In the genomic region with DNA sequence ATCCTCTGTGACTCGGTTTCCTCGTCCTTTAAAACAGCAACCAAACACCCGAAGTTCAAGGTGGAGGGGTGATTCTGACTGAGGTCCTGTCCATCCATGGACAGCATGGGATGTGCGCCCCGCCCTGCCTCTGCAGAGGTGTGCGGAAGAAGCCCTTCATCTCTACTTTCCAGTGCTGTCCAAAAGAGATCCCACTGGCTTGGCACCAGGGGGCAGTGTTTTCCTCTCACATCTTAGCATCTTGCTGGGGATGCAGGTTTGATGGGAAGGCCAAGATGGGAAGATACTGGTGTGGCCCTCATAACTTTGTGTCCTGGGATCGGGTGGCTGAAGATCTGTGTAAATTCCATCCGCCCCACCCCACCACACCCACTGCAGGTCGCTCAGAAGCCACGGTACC, we compare ENCODE assay signal across 8 mouse cellular contexts. TPM values are rescaled to one million over a fixed set of nuclear protein-coding genes. Genes with fewer than 3 reads are reported as not detected.
A peak's percentile ranks its signal among the peaks of the same experiment; 100 is the strongest.
DNase-seq lines count a peak whose midpoint lies in the region; ATAC-seq and TF ChIP-seq lines count a peak whose summit lies in the region.

No protein-coding gene starts in this region.

- no peak overlapping the region for H3K27ac ChIP-seq in spleen, adult 2 months (ENCODE audit: insufficient read depth, low read length)
- no peak overlapping the region for H3K27ac ChIP-seq in bone marrow, adult 2 months (ENCODE audit: control insufficient read depth, insufficient read depth, low read depth, low read length, poor library complexity)
- H3K27ac ChIP-seq in lung, embryonic 14.5 days (ENCODE audit: low read depth), result no peak overlapping the region
- H3K27ac ChIP-seq in forebrain, embryonic 15.5 days (replicated peaks), result no peak overlapping the region

- no peak overlapping the region for H3K4me3 ChIP-seq in spleen, adult 2 months (ENCODE audit: extremely low read depth, insufficient read depth, insufficient read length)
- H3K4me3 ChIP-seq in bone marrow, adult 2 months (replicated peaks; ENCODE audit: control insufficient read depth, low read depth, low read length), result no peak overlapping the region
- H3K4me3 ChIP-seq in lung, embryonic 14.5 days (ENCODE audit: low read depth, low read length), result no peak overlapping the region
- H3K4me3 ChIP-seq in forebrain, embryonic 15.5 days, result no peak overlapping the region

- H3K9ac ChIP-seq in lung, embryonic 14.5 days, result no peak overlapping the region
- no peak overlapping the region for H3K9ac ChIP-seq in forebrain, embryonic 15.5 days (replicated peaks)

- no peaks in the 10 kb centered on the region for H3K9me3 ChIP-seq in lung, embryonic 14.5 days (ENCODE audit: low read depth, low read length)
- H3K9me3 ChIP-seq in forebrain, embryonic 15.5 days, result no peaks in the 10 kb centered on the region

- H3K4me2 ChIP-seq in lung, embryonic 14.5 days, result no peak overlapping the region
- H3K4me2 ChIP-seq in forebrain, embryonic 15.5 days (replicated peaks), result no peak overlapping the region

- no peak for ATAC-seq in lung, embryonic 14.5 days (ENCODE audit: insufficient read depth)
- ATAC-seq in forebrain, embryonic 15.5 days (replicated peaks), result no peak

- no peak for TF ChIP-seq POLR2A in spleen, adult 2 months (IDR thresholded peaks at IDR 0.05; ENCODE audit: low read depth, low read length)
- TF ChIP-seq POLR2A in bone marrow, adult 2 months (IDR thresholded peaks at IDR 0.05; ENCODE audit: borderline replicate concordance, control insufficient read depth, low read depth, low read length), result no peak

- WGBS in spleen, adult 2 months, result 77% methylated on average over 10 of the region's 10 CpGs
- WGBS in bone marrow, adult 2 months, result 64% methylated on average over 10 of the region's 10 CpGs
- 52% methylated on average over 10 of the region's 10 CpGs for WGBS in lung, embryonic 14.5 days
- 59% methylated on average over 10 of the region's 10 CpGs for WGBS in forebrain, embryonic 15.5 days

- peak; percentile 50; the same call in 1 of the 2 replicates for TF ChIP-seq CTCF in spleen, adult 2 months (IDR thresholded peaks at IDR 0.05; ENCODE audit: extremely low read depth, insufficient read depth, insufficient read length, insufficient replicate concordance)
- TF ChIP-seq CTCF in bone marrow, adult 2 months (IDR thresholded peaks at IDR 0.05; ENCODE audit: control insufficient read depth, insufficient read depth, low read length), result peak; percentile 68
- peak; percentile 79 for TF ChIP-seq CTCF in lung, embryonic 14.5 days (IDR thresholded peaks at IDR 0.05; ENCODE audit: low read depth)

- DNase-seq in heart, adult 8-10 months (ENCODE audit: low spot score), result peak; percentile 32
- DNase-seq in heart, adult 9 months (ENCODE audit: low spot score in 2 of 2), result no peak
- DNase-seq in spleen, adult 2 months (ENCODE audit: low read depth in 1 of 2, low spot score in 2 of 2), result no peak
- DNase-seq in spleen, postnatal 4 days (ENCODE audit: low spot score in 2 of 2), result no peak
- DNase-seq in lung, embryonic 14.5 days, result peak; percentile 66
- DNase-seq in urinary bladder, adult 2 months (ENCODE audit: low spot score), result no peak

- no peaks in the 10 kb centered on the region for H3K27me3 ChIP-seq in spleen, adult 2 months (ENCODE audit: control insufficient read depth, insufficient read depth, low read length)
- no peaks in the 10 kb centered on the region; the same call in 1 of the 2 replicates for H3K27me3 ChIP-seq in lung, embryonic 14.5 days (ENCODE audit: insufficient read depth, low read length)
- H3K27me3 ChIP-seq in forebrain, embryonic 15.5 days, result no peaks in the 10 kb centered on the region

- no peaks in the 10 kb centered on the region for H3K36me3 ChIP-seq in spleen, adult 2 months (ENCODE audit: control insufficient read depth, insufficient read depth, low read length)
- no peaks in the 10 kb centered on the region for H3K36me3 ChIP-seq in lung, embryonic 14.5 days (ENCODE audit: insufficient read depth)
- no peaks in the 10 kb centered on the region for H3K36me3 ChIP-seq in forebrain, embryonic 15.5 days

- no peaks in the 10 kb centered on the region; the same call in 1 of the 2 replicates for H3K4me1 ChIP-seq in spleen, adult 2 months (ENCODE audit: control insufficient read depth, insufficient read depth, insufficient read length)
- H3K4me1 ChIP-seq in bone marrow, adult 2 months (ENCODE audit: control insufficient read depth, insufficient read depth, low read length), result no peaks in the 10 kb centered on the region; the same call in none of the 2 replicates
- no peaks in the 10 kb centered on the region for H3K4me1 ChIP-seq in lung, embryonic 14.5 days (ENCODE audit: insufficient read depth)
- no peaks in the 10 kb centered on the region for H3K4me1 ChIP-seq in forebrain, embryonic 15.5 days

RNA-seq across cellular contexts. Expression of a gene that starts 10.8 kb away (rescaled TPM):
- total RNA-seq in heart, adult 8-10 months (2022), result 10 to 100 TPM; 20.1 to 28.4 (median 25.3) TPM
- 13.1 and 15.8 TPM in 2 replicates for polyA plus RNA-seq in spleen, adult 2 months (2012; rRNA removed)
- 2.0 and 2.6 TPM in 2 replicates for polyA plus RNA-seq in bone marrow, adult 2 months (2011; ENCODE audit: insufficient read depth, insufficient read length, low replicate concordance, missing spikeins)
- polyA plus RNA-seq in lung, embryonic 14.5 days (2014; fragmentation: Nextera tagmentation; extraction: Ambion mirVana), result 2.7 and 3.7 TPM in 2 replicates
- 1.9 and 2.7 TPM in 2 replicates for polyA plus RNA-seq in forebrain, embryonic 15.5 days (2015; fragmentation: Nextera tagmentation; extraction: Ambion mirVana)
- polyA plus RNA-seq in urinary bladder, adult 2 months (2012; rRNA removed), result 2.1 and 2.2 TPM in 2 replicates

RNA-seq across cellular contexts. Expression of a gene that starts 11.6 kb away (rescaled TPM):
- 1 to 10 TPM in 3 of 4 experiments, under 1 TPM in 1; 0.72 to 2.1 (median 1.2) TPM for total RNA-seq in heart, adult 8-10 months (2022)
- 0.21 and 0.23 TPM in 2 replicates for polyA plus RNA-seq in spleen, adult 2 months (2012; rRNA removed)
- polyA plus RNA-seq in bone marrow, adult 2 months (2011; ENCODE audit: insufficient read depth, insufficient read length, low replicate concordance, missing spikeins), result 0.31 TPM in 1 of 2 replicates, not detected in the other
- polyA plus RNA-seq in lung, embryonic 14.5 days (2014; fragmentation: Nextera tagmentation; extraction: Ambion mirVana), result 0.07 TPM in 1 of 2 replicates, not detected in the other
- 0.06 and 0.11 TPM in 2 replicates for polyA plus RNA-seq in forebrain, embryonic 15.5 days (2015; fragmentation: Nextera tagmentation; extraction: Ambion mirVana)
- polyA plus RNA-seq in urinary bladder, adult 2 months (2012; rRNA removed), result 0.18 and 0.45 TPM in 2 replicates

RNA-seq across cellular contexts. Expression of a gene that starts 18.1 kb away (rescaled TPM):
- 10 to 100 TPM; 64.8 to 83.5 (median 79.3) TPM for total RNA-seq in heart, adult 8-10 months (2022)
- 15.1 and 18.0 TPM in 2 replicates for polyA plus RNA-seq in spleen, adult 2 months (2012; rRNA removed)
- polyA plus RNA-seq in bone marrow, adult 2 months (2011; ENCODE audit: insufficient read depth, insufficient read length, low replicate concordance, missing spikeins), result 23.4 and 33.5 TPM in 2 replicates
- 142 and 145 TPM in 2 replicates for polyA plus RNA-seq in lung, embryonic 14.5 days (2014; fragmentation: Nextera tagmentation; extraction: Ambion mirVana)
- 43.3 and 44.6 TPM in 2 replicates for polyA plus RNA-seq in forebrain, embryonic 15.5 days (2015; fragmentation: Nextera tagmentation; extraction: Ambion mirVana)
- polyA plus RNA-seq in urinary bladder, adult 2 months (2012; rRNA removed), result 124 and 138 TPM in 2 replicates

RNA-seq across cellular contexts. Expression of a gene that starts 48.3 kb away (rescaled TPM):
- 10 to 100 TPM in 1 of 4 experiments, 1 to 10 TPM in 3; 3.6 to 10.0 (median 6.6) TPM for total RNA-seq in heart, adult 8-10 months (2022)
- 13.5 and 15.1 TPM in 2 replicates for polyA plus RNA-seq in spleen, adult 2 months (2012; rRNA removed)
- 7.5 and 18.5 TPM in 2 replicates for polyA plus RNA-seq in bone marrow, adult 2 months (2011; ENCODE audit: insufficient read depth, insufficient read length, low replicate concordance, missing spikeins)
- 51.0 and 53.9 TPM in 2 replicates for polyA plus RNA-seq in lung, embryonic 14.5 days (2014; fragmentation: Nextera tagmentation; extraction: Ambion mirVana)
- 7.5 and 7.6 TPM in 2 replicates for polyA plus RNA-seq in forebrain, embryonic 15.5 days (2015; fragmentation: Nextera tagmentation; extraction: Ambion mirVana)
- 7.5 and 11.2 TPM in 2 replicates for polyA plus RNA-seq in urinary bladder, adult 2 months (2012; rRNA removed)

Comparison
In these comparisons a context has a peak if more than half of its experiments do, and no peak if none do; other contexts are left out.
1. DNase-seq: peak in heart, adult 8-10 months (single experiment) and lung, embryonic 14.5 days (single experiment); none in heart, adult 9 months (0 of 2), spleen, adult 2 months (0 of 2), spleen, postnatal 4 days (0 of 2) and urinary bladder, adult 2 months (single experiment).
2. Peak in every context shown above with its lines, with median percentiles within 50 percentile points of each other: CTCF ChIP-seq.